Mouse (Mus musculus): ENCODE data around the gene Uba7. TPM values are rescaled to one million over a fixed set of nuclear protein-coding genes. Genes with fewer than 3 reads are reported as not detected.
A peak's percentile ranks its signal among the peaks of the same experiment; 100 is the strongest.

Gene Uba7
- total and polyA plus RNA-seq, 3 experiments: 18.1 to 44.1 TPM; not detected in 1

GRCm38 (mm10) chr9:107932221-107932620 is 43.1 kb upstream of the Uba7 start:
- H3K79me2 ChIP-seq (ENCODE audit: control insufficient read depth, insufficient read depth, low read length, poor library complexity): no peaks in the 10 kb centered on the region
- peaks cover 0 to 9% of the 10 kb centered on the region in 2 experiments; a peak in 3 of 4 replicates for H3K4me1 ChIP-seq (ENCODE audit: control insufficient read depth in 1 of 2, insufficient read depth in 2 of 2, low read length in 2 of 2)
- no peak overlapping the region for H3K27ac ChIP-seq (ENCODE audit: control insufficient read depth, low read depth, low read length)
- H3K36me3 ChIP-seq (ENCODE audit: control insufficient read depth in 1 of 2, insufficient read depth in 2 of 2, low read length in 2 of 2): 0 out of 4 replicates have a peak, but pooled peaks cover 0 to 4% of the 10 kb centered on the region in 2 experiments
- no peaks in the 10 kb centered on the region for H3K9me3 ChIP-seq (replicated peaks; ENCODE audit: insufficient read depth, low read length)
- TF ChIP-seq MEF2A (IDR thresholded peaks at IDR 0.05; ENCODE audit: extremely low read depth, insufficient replicate concordance, low read depth, low read length, poor library complexity, severe bottlenecking) (no peak), GABPA (IDR thresholded peaks at IDR 0.05; ENCODE audit: low read depth, low read length) (no peak), CHD1 (IDR thresholded peaks at IDR 0.05; ENCODE audit: low read depth, low read length) (no peak), SMC3 (IDR thresholded peaks at IDR 0.05; ENCODE audit: low read depth, low read length) (no peak), HCFC1 (IDR thresholded peaks at IDR 0.05; ENCODE audit: low read depth, low read length) (no peak), NRF1 (IDR thresholded peaks at IDR 0.05; ENCODE audit: insufficient read depth, low read depth, low read length, poor library complexity, severe bottlenecking) (no peak), SIN3A (IDR thresholded peaks at IDR 0.05; ENCODE audit: low read length) (no peak), TAL1 (IDR thresholded peaks at IDR 0.05; ENCODE audit: low read length) (no peak)
- no peak overlapping the region for H3K9ac ChIP-seq (ENCODE audit: control insufficient read depth, low read depth, low read length, poor library complexity, severe bottlenecking)
- no peak for DNase-seq (ENCODE audit: low read depth, low spot score)
- peaks cover 6 to 11% of the 10 kb centered on the region in 2 experiments for H3K27me3 ChIP-seq (ENCODE audit: control insufficient read depth in 1 of 2, insufficient read depth in 2 of 2, low read length in 2 of 2)
- no peak overlapping the region for H3K4me3 ChIP-seq (ENCODE audit: control insufficient read depth in 1 of 2, insufficient read depth in 1 of 2, low read depth in 2 of 2, low read length in 2 of 2)

DNA sequence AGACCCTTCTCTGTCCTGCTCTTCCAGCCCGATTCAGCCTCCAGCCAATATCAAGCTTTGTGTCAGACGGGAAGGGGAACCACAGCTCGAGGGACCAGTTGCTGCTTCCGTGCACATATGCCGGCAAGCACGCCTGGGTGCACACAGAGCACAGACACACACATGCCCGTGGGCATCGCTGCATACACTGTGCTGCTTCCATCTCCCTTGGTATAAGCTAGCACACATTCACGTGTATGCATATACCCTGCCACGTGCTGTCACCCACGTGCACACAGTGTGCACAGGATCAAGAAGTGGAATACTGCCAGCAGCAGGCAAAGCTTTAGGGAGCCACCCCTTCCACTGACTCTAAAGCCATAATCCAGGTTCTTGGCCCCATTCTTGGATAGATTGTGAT is 41.2 kb upstream of the Uba7 start:
- H3K9me3 ChIP-seq (replicated peaks; ENCODE audit: insufficient read depth, low read length): no peaks in the 10 kb centered on the region
- H3K27ac ChIP-seq (ENCODE audit: control insufficient read depth, low read depth, low read length): no peak overlapping the region
- no peaks in the 10 kb centered on the region for H3K79me2 ChIP-seq (ENCODE audit: control insufficient read depth, insufficient read depth, low read length, poor library complexity)
- no peak overlapping the region for H3K4me3 ChIP-seq (ENCODE audit: control insufficient read depth in 1 of 2, insufficient read depth in 1 of 2, low read depth in 2 of 2, low read length in 2 of 2)
- peaks cover 6 to 15% of the 10 kb centered on the region in 2 experiments for H3K27me3 ChIP-seq (ENCODE audit: control insufficient read depth in 1 of 2, insufficient read depth in 2 of 2, low read length in 2 of 2)
- H3K36me3 ChIP-seq (ENCODE audit: control insufficient read depth in 1 of 2, insufficient read depth in 2 of 2, low read length in 2 of 2): 0 out of 4 replicates have a peak, but pooled peaks cover 0 to 2% of the 10 kb centered on the region in 2 experiments
- no peak overlapping the region for H3K9ac ChIP-seq (ENCODE audit: control insufficient read depth, low read depth, low read length, poor library complexity, severe bottlenecking)
- H3K4me1 ChIP-seq (ENCODE audit: control insufficient read depth in 1 of 2, insufficient read depth in 2 of 2, low read length in 2 of 2): no peaks in the 10 kb centered on the region
- no peak for TF ChIP-seq NRF1 (IDR thresholded peaks at IDR 0.05; ENCODE audit: insufficient read depth, low read depth, low read length, poor library complexity, severe bottlenecking)
- DNase-seq (ENCODE audit: low read depth, low spot score): no peak

DNA sequence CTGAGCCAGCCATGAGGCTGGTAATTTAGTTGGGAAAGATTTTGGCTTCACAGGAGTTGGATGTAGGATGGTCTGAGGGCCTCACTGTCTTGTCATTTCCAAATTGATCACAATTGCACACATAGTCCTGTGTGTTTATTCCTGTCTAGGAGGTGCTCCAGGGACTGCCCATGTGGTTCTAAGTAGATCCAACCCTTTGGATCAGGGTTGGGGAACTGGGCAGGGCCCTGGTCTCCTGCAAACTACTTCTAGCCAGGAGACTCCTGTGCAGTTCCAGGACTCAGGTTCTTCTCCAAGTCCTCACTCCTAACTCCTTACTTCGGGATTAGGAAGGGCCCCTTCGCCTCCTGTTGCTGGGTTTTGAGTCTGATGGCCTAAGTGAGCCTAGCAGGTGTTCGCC is 39.9 kb upstream of the Uba7 start, which contains the start of gene Camkv:
TSS of gene Camkv (plus strand) at position 301 of the 400 bp plus-strand sequence.
- peak within 1 kb of the TSS in 1 of 2 experiments; percentile 35; a peak in 1 of 4 replicates for H3K4me3 ChIP-seq (ENCODE audit: control insufficient read depth in 1 of 2, insufficient read depth in 1 of 2, low read depth in 2 of 2, low read length in 2 of 2)
- TF ChIP-seq GATA1 (IDR thresholded peaks at IDR 0.05; ENCODE audit: low read depth, low read length) (no peak), ZKSCAN1 (IDR thresholded peaks at IDR 0.05; ENCODE audit: low read depth, low read length) (no peak), NRF1 (IDR thresholded peaks at IDR 0.05; ENCODE audit: insufficient read depth, low read depth, low read length, poor library complexity, severe bottlenecking) (no peak), SIN3A (IDR thresholded peaks at IDR 0.05; ENCODE audit: low read length) (no peak), UBTF (IDR thresholded peaks at IDR 0.05; ENCODE audit: borderline replicate concordance, insufficient read depth, low read depth, low read length) (no peak), CHD2 (IDR thresholded peaks at IDR 0.05; ENCODE audit: low read length) (no peak), KAT2A (conservative IDR thresholded peaks at IDR 0.05; ENCODE audit: low read depth, low read length) (no peak), USF2 (IDR thresholded peaks at IDR 0.05; ENCODE audit: borderline replicate concordance in 1 of 2, insufficient read depth in 1 of 2, low read depth in 1 of 2, low read length in 2 of 2) (no peak), SMC3 (IDR thresholded peaks at IDR 0.05; ENCODE audit: low read depth, low read length) (no peak), MAZ (IDR thresholded peaks at IDR 0.05; ENCODE audit: low read depth, low read length) (no peak), ETS1 (IDR thresholded peaks at IDR 0.05; ENCODE audit: low read depth, low read length) (no peak), POLR2AphosphoS2 (IDR thresholded peaks at IDR 0.05; ENCODE audit: low read length) (no peak), CHD1 (IDR thresholded peaks at IDR 0.05; ENCODE audit: low read depth, low read length) (no peak), TBP (IDR thresholded peaks at IDR 0.05; ENCODE audit: low read depth, low read length) (no peak), HCFC1 (IDR thresholded peaks at IDR 0.05; ENCODE audit: low read depth, low read length) (no peak), USF1 (IDR thresholded peaks at IDR 0.05; ENCODE audit: low read depth, low read length) (no peak), MXI1 (IDR thresholded peaks at IDR 0.05; ENCODE audit: low read depth, low read length) (no peak), GABPA (IDR thresholded peaks at IDR 0.05; ENCODE audit: low read depth, low read length) (no peak)
- peaks cover 9 to 18% of the 10 kb centered on the region in 2 experiments for H3K27me3 ChIP-seq (ENCODE audit: control insufficient read depth in 1 of 2, insufficient read depth in 2 of 2, low read length in 2 of 2)
- H3K9me3 ChIP-seq (replicated peaks; ENCODE audit: insufficient read depth, low read length): no peaks in the 10 kb centered on the region
- no peaks in the 10 kb centered on the region for H3K4me1 ChIP-seq (ENCODE audit: control insufficient read depth in 1 of 2, insufficient read depth in 2 of 2, low read length in 2 of 2)
- H3K27ac ChIP-seq (ENCODE audit: control insufficient read depth, low read depth, low read length): no peak within 1 kb of the TSS
- H3K9ac ChIP-seq (ENCODE audit: control insufficient read depth, low read depth, low read length, poor library complexity, severe bottlenecking): no peak within 1 kb of the TSS
- DNase-seq (ENCODE audit: low read depth, low spot score): no peak
- H3K79me2 ChIP-seq (ENCODE audit: control insufficient read depth, insufficient read depth, low read length, poor library complexity): no peaks in the 10 kb centered on the region
- H3K36me3 ChIP-seq (ENCODE audit: control insufficient read depth in 1 of 2, insufficient read depth in 2 of 2, low read length in 2 of 2): 0 out of 4 replicates have a peak, but pooled peaks cover 0 to 2% of the 10 kb centered on the region in 2 experiments

Measured in MEL (cell line).